Mouse (Mus musculus) cerebellum, postnatal 10 days (tissue): ENCODE data around the gene Zfp672.
"Not testable (repeated sequence)": the region's sequence is repeated elsewhere in the genome, so short reads cannot be mapped to it uniquely, and the experiment has no call there.

Experiments used
- DNase-seq, 2 experiments: peaks; one replicate each; pipeline ENCODE4 v3.0.0; 2021; ENCODE audit warnings: mixed read lengths in 2 of 2

Zfp672 gene

DNA sequence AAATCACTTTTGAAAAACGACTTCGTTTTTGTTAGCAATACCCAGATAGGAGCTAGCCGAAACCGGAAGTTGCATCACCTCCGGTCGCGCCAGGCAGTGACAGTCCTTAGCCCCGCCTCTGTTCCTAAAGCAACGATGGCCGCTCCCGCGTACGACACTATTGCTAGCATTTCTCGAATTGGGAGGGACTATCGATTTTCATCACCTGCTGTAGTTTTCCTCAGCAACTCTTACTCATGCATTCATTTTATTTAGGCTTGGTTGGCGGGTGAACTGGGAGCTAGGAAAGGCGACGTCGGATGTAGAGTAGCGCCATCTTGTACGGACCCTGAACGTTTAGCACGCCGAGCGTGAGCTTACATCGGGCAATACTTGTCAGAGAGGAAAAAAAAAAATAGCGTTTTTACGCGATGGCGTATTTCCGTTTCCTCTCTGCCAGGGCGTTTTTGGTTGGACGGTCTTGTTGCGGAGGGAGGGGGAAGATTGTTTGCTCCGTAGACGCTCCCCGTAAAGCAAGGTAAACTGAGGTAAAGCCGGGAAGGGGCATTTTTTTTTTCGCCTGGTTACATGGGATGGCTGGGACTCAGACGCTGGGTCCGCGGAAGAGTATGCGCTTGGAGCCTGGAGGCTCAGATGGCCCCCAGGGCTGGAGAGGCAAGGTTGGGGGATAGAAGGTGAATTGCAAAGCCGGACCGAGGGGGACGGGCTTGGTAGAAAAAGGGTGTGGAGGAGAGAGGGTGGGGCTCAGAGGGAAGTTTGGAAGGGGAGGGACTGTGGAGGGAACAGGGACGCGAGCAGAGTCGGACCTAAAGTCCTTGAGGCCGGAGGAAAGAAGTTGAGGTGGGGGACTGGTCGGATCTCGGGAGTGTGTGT, at the start of gene Zfp672, which contains the start of gene Sh3bp5l:
Zfp672 (minus strand) TSS at position 64 of the 873 bp plus-strand sequence.
Sh3bp5l (plus strand) TSS at position 449 of the 873 bp plus-strand sequence.
- peak; percentile 94 to 95 for DNase-seq

DNA sequence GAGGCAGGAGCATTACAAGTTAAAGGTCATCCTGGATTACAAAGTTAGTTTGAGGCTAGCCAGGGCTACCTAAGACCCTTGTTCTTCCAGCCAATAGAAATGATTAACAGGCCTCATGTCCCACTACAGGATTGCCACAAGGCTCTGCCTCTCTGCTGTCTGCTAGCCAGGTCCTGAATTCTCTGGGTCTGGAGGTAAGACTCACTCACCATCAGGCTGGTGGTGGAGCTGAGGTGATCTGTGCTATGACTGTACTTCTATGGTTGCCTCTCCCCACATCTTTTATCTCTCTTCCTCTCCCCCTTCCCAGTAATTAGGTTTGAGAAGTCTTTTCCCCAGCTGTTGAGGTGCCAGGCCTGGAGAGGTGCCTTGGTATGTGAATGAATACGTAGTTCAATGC, 49.4 kb upstream of the Zfp672 start:
- no peak for DNase-seq

DNA sequence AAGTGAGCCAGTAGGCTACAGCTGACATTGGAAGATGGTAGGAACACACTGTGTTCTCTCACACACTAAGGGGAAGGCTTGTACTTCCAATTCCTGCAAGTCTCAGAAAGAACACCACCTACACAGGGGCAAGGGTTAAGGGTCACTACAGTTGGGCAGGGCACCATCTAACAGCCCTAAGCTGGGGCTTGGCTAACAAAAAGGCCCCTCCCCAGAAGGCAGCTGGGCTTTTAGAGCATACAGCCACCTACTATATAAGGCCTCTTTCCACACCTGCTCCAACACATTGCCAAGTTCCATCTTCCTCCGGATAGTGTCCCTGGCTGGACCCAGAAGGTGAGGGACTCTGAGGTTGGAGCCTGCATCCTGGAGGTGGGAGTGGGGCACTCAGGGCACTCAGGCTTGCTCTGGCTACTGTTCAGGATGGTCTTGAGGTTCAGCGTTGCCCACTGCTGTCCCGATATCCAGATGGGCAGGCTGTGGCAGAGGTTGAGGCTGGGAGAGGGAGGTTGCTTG, 48.7 kb upstream of the Zfp672 start, which contains the start of gene Lypd8:
Lypd8 (plus strand) TSS at position 281 of the 516 bp plus-strand sequence.
- DNase-seq: no peak

DNA sequence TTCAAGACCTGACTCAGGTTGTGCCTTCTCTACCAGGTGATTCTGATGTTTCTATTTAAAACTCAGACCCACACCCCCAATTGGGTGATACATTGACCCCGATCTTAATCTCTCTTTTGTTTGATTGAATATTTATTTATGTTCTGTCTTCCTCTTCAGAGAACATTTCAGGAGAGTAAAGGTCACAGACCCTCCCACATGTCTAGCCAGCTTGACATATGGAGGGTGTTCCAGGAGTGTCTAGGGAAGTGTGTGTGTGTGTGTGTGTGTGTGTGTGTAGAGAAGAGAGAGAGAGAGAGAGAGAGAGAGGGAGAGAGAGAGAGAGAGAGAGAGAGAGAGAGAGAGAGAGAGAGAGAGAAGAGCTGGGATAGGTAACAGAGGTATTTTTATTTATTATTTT, 47.5 kb upstream of the Zfp672 start:
- DNase-seq: no peak

DNA sequence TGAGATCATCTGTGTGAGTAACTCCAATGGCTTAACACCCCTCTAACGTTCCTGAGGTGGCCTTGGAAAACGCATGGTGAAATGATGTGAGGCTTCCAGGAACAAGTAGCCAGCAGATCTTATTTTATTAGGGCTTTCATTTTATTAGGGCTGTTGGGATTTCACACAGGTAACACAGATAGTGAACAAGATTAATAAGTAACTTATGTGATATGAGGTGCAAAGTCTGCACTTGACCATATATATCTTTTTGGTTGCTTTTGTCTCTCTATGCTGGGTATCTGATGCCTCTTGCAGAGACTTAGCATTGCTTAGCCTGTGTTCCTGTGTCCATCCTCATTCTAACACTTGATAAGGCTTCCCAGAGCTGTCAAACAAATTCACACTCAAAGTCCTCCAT, 47.1 kb upstream of the Zfp672 start:
- DNase-seq: no peak

DNA sequence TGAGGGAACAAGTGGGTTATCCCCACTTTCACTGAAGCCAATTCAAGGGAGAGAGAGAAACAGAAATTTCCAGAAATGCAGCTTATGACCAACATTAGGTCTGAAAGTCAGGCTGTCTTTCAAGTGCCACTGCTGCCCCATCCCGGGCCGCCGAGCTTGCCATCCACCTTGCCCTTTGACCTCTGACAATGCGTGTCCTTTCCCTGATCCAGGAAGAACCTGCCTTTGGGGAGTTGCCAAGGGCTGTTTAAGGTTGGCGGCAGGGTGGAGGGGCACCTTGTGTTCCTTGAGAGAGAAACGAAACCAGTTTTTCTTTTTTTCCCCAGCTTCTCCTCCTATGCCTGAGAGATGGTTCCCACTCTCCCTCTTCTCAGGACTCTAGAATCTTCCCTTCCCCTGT, 36.1 kb upstream of the Zfp672 start:
- not testable (repeated sequence) for DNase-seq

DNA sequence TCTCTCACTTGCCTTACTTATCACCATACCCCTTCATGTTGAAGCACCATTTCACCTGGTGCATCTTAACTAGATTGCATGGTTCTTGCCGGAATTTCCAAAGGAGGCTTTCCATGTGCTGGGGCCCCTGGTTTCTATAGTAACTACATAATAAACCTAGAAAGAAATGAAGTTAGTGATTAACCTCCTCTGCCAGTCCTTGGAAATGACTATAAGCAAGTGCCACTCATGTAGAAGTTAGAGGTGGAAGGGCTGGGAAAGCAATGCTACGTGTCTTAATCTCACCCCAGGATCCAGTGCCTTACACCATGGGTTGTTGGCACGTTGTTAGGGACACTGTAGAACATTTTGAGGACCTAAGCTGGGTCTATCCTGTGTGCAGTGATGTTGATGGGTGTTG, 34.3 kb upstream of the Zfp672 start:
- DNase-seq: no peak

DNA sequence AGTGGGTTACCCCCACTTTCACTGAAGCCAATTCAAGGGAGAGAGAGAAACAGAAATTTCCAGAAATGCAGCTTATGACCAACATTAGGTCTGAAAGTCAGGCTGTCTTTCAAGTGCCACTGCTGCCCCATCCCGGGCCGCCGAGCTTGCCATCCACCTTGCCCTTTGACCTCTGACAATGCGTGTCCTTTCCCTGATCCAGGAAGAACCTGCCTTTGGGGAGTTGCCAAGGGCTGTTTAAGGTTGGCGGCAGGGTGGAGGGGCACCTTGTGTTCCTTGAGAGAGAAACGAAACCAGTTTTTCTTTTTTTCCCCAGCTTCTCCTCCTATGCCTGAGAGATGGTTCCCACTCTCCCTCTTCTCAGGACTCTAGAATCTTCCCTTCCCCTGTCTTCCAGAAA, 32.4 kb upstream of the Zfp672 start:
- DNase-seq: not testable (repeated sequence)

DNA sequence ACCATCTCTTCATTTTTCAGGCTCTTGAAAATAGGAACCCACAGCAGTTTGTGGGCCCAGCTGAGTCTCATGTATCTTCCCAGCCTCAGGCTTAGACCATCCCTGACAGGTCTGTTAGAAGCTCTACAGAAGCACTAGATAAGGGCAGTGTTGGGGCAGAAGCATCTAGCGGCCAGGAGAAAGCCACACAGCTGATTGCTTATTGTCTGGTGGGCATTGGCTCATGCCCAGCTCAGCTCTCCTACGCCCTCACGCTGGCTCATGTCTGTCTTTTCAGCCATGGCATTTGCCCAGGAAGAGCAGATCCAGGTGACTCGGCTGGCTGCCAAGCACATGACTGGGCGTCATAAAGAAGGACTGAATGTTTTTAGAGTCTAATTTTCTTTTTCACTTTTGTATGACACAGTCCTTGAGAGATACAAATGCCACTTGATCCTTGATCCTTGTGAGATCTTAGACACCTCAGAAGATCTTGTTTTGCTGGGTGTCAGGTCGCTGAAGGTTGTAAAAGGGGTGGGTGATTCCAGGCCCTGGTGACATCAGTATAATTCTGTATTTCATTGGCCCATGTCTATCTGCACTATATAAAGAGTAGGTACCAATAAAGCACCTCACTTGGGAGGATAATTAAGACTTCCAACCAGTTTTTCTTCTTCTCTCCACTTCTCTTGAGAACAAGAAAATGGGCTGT, 27.9 kb upstream of the Zfp672 start:
- DNase-seq: peak; percentile 55 to 56

DNA sequence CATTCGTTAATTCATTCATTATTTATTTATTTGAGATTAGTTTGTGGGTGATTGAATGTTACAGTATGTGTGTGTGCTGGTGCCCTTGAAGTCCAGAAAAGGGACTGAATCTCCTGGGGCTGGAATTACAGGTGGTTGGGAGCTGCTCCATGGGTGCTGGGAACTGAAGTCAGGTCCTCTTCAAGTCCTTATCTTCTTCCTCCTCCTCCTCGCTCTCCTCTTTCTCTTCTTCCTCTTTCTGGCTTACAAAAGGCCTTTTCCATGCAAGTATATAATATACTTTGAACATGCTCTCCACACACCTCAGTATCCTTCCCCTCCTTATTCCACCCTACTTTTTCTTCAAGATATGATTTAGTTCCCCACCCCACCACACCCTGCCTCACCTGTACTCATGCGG, 26.9 kb upstream of the Zfp672 start:
- DNase-seq: no peak

DNA sequence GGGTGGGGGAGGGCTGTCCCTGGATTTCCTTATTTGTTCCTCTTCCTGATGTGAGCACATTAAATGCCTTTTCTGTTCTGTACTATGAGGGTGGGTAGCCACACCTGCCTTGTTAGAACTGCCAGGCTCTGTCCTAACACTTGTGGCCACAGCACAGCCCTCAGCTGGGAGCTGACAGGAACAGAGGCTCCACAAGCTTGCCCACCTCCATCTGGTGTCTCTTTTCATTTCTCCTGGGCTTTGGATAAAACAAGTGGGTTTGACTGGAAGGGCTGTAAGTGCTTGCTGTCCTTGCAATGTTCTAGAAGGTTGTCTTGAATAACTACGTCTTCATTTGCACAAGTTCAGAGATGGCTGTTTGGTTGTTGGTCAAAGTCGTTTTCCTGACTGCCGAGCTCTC, 24.8 kb upstream of the Zfp672 start:
- no peak for DNase-seq

DNA sequence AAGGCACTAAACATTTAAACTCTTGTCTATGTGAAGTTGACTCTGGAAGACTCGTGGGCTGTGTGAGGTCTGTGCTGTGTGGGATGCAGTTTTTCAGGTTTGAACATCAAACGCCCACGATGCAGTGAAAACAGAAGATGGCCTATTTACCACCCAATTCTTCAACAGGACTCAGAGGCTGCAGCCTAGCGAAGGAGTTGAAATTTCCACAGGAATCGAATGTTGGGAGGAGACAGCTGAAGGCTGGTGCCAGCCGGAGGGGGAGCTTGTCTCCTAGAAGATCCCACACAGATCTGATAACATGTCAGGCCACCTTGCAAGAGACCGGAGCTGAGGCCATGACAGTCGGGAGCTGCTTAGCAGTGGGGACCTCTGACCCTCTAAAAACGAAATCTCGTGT, 24.3 kb upstream of the Zfp672 start:
- no peak for DNase-seq

DNA sequence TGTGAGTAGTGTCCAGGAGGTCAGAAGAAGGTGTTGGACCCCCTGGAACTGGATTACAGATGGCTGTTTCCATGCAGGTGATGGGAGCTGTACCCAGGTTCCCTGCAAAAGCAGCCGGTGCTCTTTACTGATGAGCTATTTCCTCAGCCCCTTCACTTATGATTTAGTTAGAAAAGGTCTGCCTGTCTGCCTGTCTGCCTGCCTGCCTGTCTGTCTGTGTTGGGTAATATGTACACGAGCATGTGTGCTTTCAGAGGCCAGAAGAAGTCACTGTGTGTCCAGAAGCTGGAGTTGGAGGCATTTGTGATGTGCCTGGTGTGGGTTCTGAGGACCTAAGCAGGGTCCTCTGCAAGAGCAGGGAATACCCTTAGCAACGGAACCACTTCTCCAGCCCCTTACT, 23.6 kb upstream of the Zfp672 start:
- DNase-seq: no peak

DNA sequence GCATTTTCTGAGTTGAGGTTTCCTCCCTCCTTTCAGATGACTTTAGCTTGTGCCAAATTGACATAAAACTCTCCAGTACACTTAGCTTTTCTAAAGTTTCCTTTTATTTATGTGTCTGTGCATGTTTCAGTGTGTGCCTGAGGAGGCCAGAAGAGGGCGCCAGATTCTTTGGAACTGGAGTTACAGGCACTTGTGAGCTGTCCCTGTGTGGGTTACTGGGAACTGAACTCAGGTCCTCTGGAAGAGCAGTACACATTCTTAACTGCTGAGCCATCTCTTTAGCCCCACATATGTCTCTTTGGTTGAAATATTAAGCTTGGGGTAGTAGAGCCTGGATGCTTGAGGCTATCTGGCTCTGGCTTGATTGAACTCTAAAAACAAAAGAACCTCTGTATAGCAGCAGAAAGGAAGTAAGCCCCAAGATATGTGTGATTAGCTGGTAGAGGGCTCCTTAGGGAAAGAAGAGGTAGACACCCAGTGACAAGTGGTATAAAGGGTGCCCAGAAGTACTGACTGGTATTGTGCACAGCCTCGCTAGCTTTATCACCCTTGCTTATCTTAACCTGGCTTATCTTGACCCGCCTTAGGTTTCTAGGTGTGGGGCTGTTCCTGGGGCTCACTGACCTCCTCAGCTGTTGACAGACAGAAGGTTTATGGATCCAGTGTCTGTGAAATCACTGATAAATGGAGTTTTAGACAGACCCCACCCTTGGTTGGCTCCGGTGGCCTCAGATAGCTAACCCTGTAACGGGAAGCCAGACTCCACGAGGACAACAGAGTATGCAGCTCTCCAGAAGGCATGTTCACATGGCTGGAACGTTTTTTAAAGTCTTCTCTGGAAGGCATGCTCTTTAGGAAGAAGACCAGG, 22.8 kb upstream of the Zfp672 start:
- no peak for DNase-seq

DNA sequence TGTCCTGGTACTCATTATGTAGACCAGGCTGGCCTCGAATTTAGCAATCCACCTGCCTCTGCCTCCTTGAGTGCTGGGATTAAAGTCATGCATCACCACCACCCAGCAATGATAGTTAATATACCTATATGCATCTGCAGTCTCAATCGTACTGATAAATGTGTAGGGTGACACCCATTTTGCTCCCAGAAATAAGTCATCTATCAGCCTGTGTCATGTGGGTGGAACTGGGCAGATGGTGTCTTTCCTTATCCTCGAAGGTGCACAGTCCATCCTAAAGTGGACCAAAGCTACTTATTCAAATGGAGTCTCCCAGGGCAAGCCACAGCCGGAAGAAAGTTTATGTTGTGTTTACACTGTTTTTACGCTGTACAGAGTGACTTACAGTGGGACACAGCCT, 21.0 kb upstream of the Zfp672 start:
- no peak for DNase-seq

DNA sequence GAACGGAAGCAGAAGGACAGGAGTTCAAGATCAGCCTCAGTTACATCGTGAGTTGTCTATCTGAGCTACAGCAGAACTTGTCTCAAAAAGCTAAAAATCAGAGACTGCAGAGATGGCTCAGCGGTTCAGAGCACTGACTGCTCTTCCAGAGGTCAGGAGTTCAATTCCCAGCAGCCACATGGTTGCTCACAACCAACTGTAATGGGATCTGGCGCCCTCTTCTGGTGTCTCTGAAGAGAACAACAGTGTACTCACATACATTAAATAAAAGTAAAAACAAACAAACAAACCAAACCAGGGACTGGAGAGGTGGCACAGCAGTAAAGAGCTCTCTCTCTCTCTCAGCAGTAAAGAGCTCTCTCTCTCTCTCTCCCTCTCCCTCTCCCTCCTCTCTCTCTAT, 20.5 kb upstream of the Zfp672 start:
- DNase-seq: peak in 1 of 2 experiments; percentile 13

DNA sequence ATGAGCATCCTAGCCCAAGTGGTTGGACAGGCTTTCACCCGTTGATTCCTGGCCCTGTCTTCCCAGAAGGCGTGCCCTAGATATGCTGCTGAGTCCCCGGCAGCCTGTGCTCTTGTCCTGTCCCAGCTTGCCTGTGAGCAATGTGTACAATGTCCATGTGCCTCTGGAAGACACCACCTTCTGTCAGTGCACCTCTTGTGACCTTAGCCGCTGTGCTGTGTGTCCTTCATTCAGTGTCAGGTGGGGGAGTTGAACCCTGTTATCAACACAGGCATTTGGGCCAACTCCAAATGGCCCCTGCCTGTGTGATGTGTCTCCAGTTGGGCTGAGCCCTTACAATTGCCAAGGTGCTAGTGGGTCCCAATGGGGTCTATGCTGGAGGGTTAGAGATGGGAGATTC, 16.6 kb upstream of the Zfp672 start:
- DNase-seq: no peak

DNA sequence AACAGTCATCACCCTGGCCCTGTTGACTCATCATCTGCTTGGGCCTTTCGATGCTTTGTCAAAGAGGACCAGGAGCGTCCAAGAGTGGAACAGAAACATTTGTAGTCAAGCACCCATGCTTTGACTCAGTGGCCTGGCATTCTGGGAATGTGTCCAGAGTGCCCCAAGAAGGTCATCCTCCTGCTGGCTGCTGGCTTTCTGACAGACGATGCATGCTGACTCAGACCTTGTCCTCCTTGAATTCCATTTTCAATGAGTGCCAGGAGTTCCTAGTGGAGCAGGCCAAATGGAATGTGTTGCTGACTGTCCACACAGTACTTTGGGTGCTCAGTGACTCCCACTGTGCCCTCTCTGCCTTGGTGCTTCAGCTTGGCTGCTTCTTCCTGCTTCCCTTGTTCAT, 4.6 kb upstream of the Zfp672 start:
- peak in 1 of 2 experiments; percentile 34 for DNase-seq

DNA sequence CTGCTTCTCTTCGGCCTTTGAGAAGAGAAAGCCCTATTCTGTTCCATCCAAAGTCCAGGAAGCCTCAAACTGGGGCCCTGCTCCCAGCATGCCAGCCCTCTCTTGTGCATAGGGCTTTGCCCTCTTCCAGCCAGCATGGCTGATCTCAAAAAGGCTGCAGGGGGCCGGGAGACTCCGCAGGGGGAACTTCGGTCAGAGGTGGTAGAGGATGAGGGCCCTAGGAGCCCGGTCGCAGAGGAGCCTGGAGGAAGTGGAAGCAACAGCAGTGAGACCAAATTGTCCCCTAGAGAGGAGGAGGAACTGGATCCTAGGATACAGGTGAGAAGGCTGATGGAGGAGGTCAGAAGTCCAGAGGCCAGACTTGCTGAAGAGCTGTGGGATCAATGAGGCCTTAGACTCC, 1.4 kb upstream of the Zfp672 start:
- DNase-seq: peak in 1 of 2 experiments; percentile 47

DNA sequence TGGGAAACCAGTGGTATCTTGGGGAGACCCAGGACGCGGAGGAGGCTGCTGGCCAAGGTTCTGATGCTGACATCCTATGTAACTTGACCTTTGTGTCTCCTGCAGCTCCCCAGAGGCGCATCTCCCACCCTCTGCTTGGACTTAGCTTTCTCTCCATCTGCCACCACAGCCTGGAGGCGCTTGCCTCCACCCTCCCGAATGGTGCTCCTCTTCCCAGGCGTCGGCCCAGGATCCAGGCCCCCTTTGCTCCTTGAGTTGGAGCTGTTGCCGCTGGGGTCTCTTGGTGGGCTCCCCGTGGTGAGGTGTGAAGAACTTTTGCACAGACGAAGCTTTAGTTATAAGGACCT, 983 bp upstream of the Zfp672 start:
- DNase-seq: peak in 1 of 2 experiments; percentile 46

DNA sequence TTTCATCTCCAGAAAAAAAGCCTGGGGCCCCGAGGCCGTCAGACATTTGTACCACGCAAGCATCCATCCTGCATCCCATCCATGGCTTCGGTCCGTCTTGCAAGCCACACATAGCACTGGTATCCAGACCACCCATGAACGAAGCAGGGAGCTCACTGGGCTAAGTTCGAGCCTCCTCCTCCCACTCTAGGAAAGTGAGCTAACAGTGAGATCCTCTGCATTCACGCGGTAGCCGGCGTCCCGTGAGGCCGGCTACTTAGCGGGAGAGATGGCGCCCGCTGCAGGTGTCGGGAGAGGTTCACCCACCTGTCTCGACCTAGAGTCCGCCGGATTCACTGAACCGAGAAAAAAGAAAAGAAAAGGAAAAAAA, 248 bp downstream of the Zfp672 start:
- no peak for DNase-seq

DNA sequence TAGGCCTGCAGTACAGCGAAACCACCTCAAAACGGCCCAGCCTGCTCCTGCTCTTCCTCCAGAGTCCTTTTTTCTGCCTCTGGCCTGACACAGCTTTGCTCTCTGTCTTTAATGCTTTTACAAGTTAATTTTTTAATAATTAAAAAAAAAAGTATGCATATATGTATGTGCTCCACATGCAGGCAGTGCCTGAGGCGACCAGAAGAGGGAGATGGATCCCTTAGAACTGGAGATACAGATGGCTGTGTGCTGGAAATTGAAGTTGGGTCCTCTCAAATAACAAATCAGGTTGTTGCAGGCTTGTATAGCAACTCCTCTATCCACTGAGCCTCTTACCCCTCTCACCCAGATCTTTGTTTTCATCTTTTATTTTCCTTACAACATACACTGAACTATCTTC, 3.4 kb downstream of the Zfp672 start:
- no peak for DNase-seq

DNA sequence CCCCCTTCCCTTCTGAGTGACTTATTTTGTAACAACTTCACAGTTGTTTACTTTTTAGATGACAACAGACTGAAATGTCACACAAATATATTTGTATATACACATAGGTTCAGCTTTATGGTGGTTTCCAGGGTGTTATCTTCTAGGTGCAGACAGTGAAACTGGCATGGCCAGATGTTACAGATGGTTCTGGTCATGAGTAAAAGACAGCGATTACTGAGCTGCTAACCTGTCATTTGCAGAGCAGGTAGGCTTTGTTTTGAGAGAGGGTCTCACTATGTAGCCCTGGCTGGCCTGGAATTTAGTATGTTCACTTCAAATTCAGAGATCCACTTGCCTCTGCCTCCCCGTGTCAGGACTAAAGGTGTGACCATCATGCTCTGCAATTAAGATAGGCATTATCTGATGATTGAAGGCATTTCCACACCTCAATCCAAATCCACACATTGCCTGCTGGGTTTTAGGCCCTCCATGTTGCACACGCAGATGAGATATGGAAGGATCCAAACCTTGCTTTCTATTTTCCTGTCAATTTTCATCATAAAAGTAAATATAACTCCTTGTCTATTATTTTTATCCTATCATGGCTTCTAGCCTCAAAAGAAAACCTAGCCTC, 5.4 kb downstream of the Zfp672 start:
- DNase-seq: no peak
